Mouse (Mus musculus) liver, embryonic 14.5 days (tissue): ENCODE data around the gene Il1rl2. TPM values are rescaled to one million over a fixed set of nuclear protein-coding genes. Genes with fewer than 3 reads are reported as not detected.

Experiments
- ATAC-seq: fragments of 200-750 bp; cut with Nextera tagmentation; 2 replicates; pipeline ENCODE4 v1.8.0; 2017; ENCODE audit warnings: moderate number of reproducible peaks, mild to moderate bottlenecking, moderate library complexity; ENCODE audit not compliant: insufficient read depth
- DNase-seq, 3 experiments: peaks; one replicate each; pipeline ENCODE4 v3.0.0-alpha.2; 2012 to 2013; ENCODE audit warnings: low read depth in 3 of 3, low spot score in 3 of 3
- H3K27ac ChIP-seq: fragments of 300-500 bp; sonication (generic); 2 replicates; pipeline ENCODE4 v1.5.1; 2014; ENCODE audit warnings: moderate library complexity, mild to moderate bottlenecking, control low read depth, inconsistent platforms
- H3K27me3 ChIP-seq: fragments of 300-500 bp; sonication (generic); 2 replicates; pipeline ENCODE4 v1.6.1; 2014; ENCODE audit warnings: mild to moderate bottlenecking, low read length, moderate library complexity; ENCODE audit not compliant: control insufficient read depth, insufficient read depth
- H3K36me3 ChIP-seq: fragments of 300-500 bp; sonication (generic); replicated peaks from 2 replicates; pipeline ENCODE4 v1.6.1; 2014; ENCODE audit warnings: low read depth; ENCODE audit not compliant: control insufficient read depth, insufficient read depth
- H3K4me1 ChIP-seq, 2 experiments: fragments of 200-500 bp in 1 of 2; fragments of 300-500 bp in 1 of 2; sonication (generic) in 1 of 2; replicated peaks; 2 replicates each; pipeline ENCODE4 v1.6.1; 2012 to 2014; ENCODE audit warnings: antibody characterized with exemption in 1 of 2, inconsistent platforms in 1 of 2, low read length in 1 of 2; ENCODE audit not compliant: control insufficient read depth in 2 of 2, insufficient read depth in 2 of 2
- H3K4me2 ChIP-seq: fragments of 300-500 bp; sonication (generic); 2 replicates; pipeline ENCODE4 v1.6.1; 2014; ENCODE audit warnings: low read depth, mild to moderate bottlenecking, control low read depth, moderate library complexity
- H3K4me3 ChIP-seq, 2 experiments: fragments of 200-500 bp in 1 of 2; fragments of 300-500 bp in 1 of 2; sonication (generic) in 1 of 2; 2 replicates each; pipeline ENCODE4 v1.5.1; 2012 to 2014; ENCODE audit warnings: low read depth in 2 of 2, low read length in 2 of 2, mild to moderate bottlenecking in 2 of 2, control low read depth in 1 of 2, inconsistent platforms in 1 of 2, moderate library complexity in 1 of 2; ENCODE audit not compliant: insufficient read depth in 1 of 2
- H3K9ac ChIP-seq: fragments of 300-500 bp; sonication (generic); replicated peaks from 2 replicates; pipeline ENCODE4 v1.6.1; 2014; ENCODE audit warnings: mild to moderate bottlenecking, control low read depth, moderate library complexity
- H3K9me3 ChIP-seq: fragments of 300-500 bp; sonication (generic); 2 replicates; pipeline ENCODE4 v1.6.1; 2016; ENCODE audit warnings: low read length, mixed read lengths; ENCODE audit not compliant: control insufficient read depth
- CTCF ChIP-seq: IDR thresholded peaks from 2 replicates; pipeline ENCODE4 v1.5.1; 2016; ENCODE audit warnings: antibody characterized with exemption, low read depth, control low read depth
- EP300 ChIP-seq: IDR thresholded peaks from 2 replicates; pipeline ENCODE4 v1.6.1; 2016; ENCODE audit warnings: antibody characterized with exemption, low read depth
- whole genome bisulfite sequencing: fragments of 180-500 bp; shearing (Covaris S2); extraction: QIAGEN DNeasy Blood & Tissue Kit; methylation state at CpG from one replicate; pipeline ENCODE4 v1.1.7; 2014; ENCODE audit not compliant: insufficient replicate concordance; 5-methylcytosine and 5-hydroxymethylcytosine counted together
- polyA plus RNA-seq, 2 experiments: library from polyadenylated mRNA; depleted of rRNA in 1 of 2; stranded (reverse) in 1 of 2; unstranded in 1 of 2; fragments of >200 nt; fragmentation: Nextera tagmentation in 1 of 2; extraction: Ambion mirVana in 1 of 2; gene quantifications; 2 replicates each; pipeline versions ENCODE4 v1.2.1 to v1.2.3; 2012 to 2014

Il1rl2 gene
- polyA plus RNA-seq, 2 experiments: 0.52 to 0.80 TPM

- TF ChIP-seq CTCF: no peak
- no peak for TF ChIP-seq EP300
Measured at GRCm38 (mm10) chr1:40352904-40353286, 28.5 kb downstream of the Il1rl2 start.

GRCm38 (mm10) chr1:40354665-40355064, 30.3 kb downstream of the Il1rl2 start:
- Histone ChIP-seq H3K4me2 (no peak overlapping the region), H3K4me3 (no peak overlapping the region), H3K27me3 (no peaks in the 10 kb centered on the region), H3K36me3 (no peaks in the 10 kb centered on the region), H3K27ac (no peak overlapping the region), H3K9me3 (no peaks in the 10 kb centered on the region), H3K9ac (no peak overlapping the region), H3K4me1 (peaks cover 7 to 25% of the 10 kb centered on the region in 2 experiments; a peak in 3 of 4 replicates)
- TF ChIP-seq EP300 (no peak), CTCF (no peak)
- DNase-seq: no peak
- ATAC-seq: no peak
- WGBS: 61% methylated on average over 3 of the region's 3 CpGs

More at GRCm38 (mm10) chr1:40352904-40353286, 28.5 kb downstream of the Il1rl2 start:
- 65% methylated on average over 2 of the region's 2 CpGs for WGBS
- Histone ChIP-seq H3K9me3 (no peaks in the 10 kb centered on the region), H3K36me3 (no peaks in the 10 kb centered on the region), H3K4me3 (no peak overlapping the region), H3K27ac (no peak overlapping the region), H3K4me1 (peaks cover 4 to 13% of the 10 kb centered on the region in 2 experiments; a peak in 3 of 4 replicates), H3K27me3 (no peaks in the 10 kb centered on the region), H3K9ac (no peak overlapping the region), H3K4me2 (no peak overlapping the region)
- DNase-seq (no peak), ATAC-seq (no peak)

- TF ChIP-seq CTCF (no peak), EP300 (no peak)
- ATAC-seq (no peak), DNase-seq (no peak)
- Histone ChIP-seq H3K4me1 (peaks cover 7 to 27% of the 10 kb centered on the region in 2 experiments; a peak in 3 of 4 replicates), H3K27ac (no peak overlapping the region), H3K4me2 (no peak overlapping the region), H3K36me3 (no peaks in the 10 kb centered on the region), H3K9ac (no peak overlapping the region), H3K4me3 (no peak overlapping the region), H3K27me3 (no peaks in the 10 kb centered on the region), H3K9me3 (no peaks in the 10 kb centered on the region)
- WGBS: 62% methylated on average over 4 of the region's 4 CpGs
Measured at GRCm38 (mm10) chr1:40355431-40355843, 31.0 kb downstream of the Il1rl2 start.

DNA sequence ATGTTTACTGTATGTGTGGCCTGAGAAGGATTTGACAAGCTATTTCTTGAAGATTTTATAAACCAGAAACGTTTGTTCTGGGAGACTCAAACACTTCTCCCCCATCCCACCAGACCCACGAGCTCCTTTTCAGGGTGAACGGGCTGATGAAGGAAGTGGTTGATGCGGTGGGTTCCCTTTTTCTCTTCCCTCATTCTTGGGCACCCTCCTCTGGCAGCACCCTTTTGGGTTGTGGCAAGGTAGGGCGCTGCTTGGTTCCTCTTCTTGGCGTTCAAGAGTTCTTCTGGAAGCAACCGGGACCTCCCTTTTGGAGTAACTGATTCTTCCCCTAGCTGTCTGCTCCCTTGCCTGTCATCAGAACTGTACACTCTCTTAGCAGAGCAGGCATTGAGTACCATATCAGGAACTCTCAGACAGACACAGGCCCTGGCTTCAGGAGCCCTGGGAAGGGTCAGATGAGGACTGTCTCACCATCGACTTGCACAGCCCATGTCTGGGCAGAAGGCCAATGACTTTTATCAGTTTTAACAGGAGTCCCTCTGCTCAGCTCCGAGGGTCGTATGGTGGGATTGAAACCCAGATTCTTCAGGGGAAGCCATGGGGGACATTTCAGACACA, 31.6 kb downstream of the Il1rl2 start:
- TF ChIP-seq CTCF (no peak), EP300 (no peak)

DNA sequence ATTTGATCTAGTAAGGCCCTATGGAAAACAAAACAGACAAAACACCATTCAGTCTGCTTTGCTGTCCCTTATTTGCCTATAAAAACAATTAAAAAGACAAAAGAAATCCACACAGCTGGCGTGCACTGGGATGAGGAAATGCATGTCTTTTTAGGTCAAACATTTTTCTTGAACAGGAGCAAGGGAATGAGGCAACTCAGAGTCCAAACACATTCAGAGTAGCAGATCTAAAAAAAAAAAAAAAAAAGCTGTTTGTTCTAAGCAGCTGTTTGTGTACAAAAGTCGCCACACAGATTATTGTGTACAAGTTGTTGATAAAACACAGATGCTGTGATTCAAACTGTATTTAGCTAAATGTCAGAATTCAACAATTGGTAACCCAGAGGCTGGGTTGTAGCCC, 33.5 kb downstream of the Il1rl2 start:
- H3K9ac ChIP-seq: no peak overlapping the region
- no peak for ATAC-seq
- H3K4me3 ChIP-seq: no peak overlapping the region
- TF ChIP-seq EP300 (no peak), CTCF (no peak)
- H3K27me3 ChIP-seq: no peaks in the 10 kb centered on the region
- WGBS: 44% methylated on average over 2 of the region's 2 CpGs
- H3K9me3 ChIP-seq: no peaks in the 10 kb centered on the region
- H3K4me1 ChIP-seq: peaks cover 3 to 17% of the 10 kb centered on the region in 2 experiments; a peak in 2 of 4 replicates
- H3K27ac ChIP-seq: no peak overlapping the region
- DNase-seq: no peak
- no peak overlapping the region for H3K4me2 ChIP-seq
- H3K36me3 ChIP-seq: no peaks in the 10 kb centered on the region

More for the DNA sequence above, 31.6 kb downstream of the Il1rl2 start:
- Histone ChIP-seq H3K27me3 (no peaks in the 10 kb centered on the region), H3K4me3 (no peak overlapping the region), H3K27ac (no peak overlapping the region), H3K9ac (no peak overlapping the region), H3K36me3 (no peaks in the 10 kb centered on the region), H3K9me3 (no peaks in the 10 kb centered on the region), H3K4me2 (no peak overlapping the region), H3K4me1 (peaks cover 7 to 27% of the 10 kb centered on the region in 2 experiments; a peak in 3 of 4 replicates)
- ATAC-seq: peak; percentile 39; the same call in 1 of the 2 replicates
- 14% methylated on average over 10 of the region's 10 CpGs for WGBS
- peak in 1 of 3 experiments; percentile 23 for DNase-seq
